Mouse (Mus musculus) frontal cortex, adult (tissue): Measurements from ENCODE around the gene Dock6.
"Not testable (repeated sequence)": the region's sequence is repeated elsewhere in the genome, so short reads cannot be mapped to it uniquely, and the experiment has no call there.

Experiments
- ATAC-seq: cut with Nextera tagmentation; 2 replicates; pipeline ENCODE4 v1.9.2; 2017; ENCODE audit warnings: mild to moderate bottlenecking, moderate library complexity, mixed read lengths; ENCODE audit not compliant: low TSS enrichment

The Dock6 gene

GRCm38 (mm10) chr9:21781657-21782468 lies 70.6 kb downstream of the Dock6 start:
- ATAC-seq = no peak

DNA sequence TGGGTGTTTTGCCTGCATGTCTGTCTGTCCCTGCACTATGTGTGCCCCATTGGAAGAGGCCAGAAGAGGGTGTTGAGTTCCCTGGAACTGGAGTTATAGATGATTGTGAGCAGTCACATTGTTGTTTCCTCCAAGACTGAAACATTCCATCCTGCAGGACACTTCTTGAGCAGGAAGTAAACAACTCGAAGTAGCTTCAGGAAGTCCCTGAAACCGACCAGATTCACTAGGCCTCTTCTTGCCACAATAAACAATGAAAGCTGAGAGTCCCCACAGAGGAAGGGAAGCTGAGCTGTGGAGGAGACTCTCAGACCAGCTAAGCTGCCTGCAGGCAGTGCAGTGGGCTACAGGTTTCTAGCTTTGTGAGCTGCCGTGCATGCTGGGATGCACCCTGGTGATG lies 74.7 kb downstream of the Dock6 start:
- no peak for ATAC-seq

GRCm38 (mm10) chr9:21774353-21774752 lies 78.1 kb downstream of the Dock6 start:
- no peak for ATAC-seq

DNA sequence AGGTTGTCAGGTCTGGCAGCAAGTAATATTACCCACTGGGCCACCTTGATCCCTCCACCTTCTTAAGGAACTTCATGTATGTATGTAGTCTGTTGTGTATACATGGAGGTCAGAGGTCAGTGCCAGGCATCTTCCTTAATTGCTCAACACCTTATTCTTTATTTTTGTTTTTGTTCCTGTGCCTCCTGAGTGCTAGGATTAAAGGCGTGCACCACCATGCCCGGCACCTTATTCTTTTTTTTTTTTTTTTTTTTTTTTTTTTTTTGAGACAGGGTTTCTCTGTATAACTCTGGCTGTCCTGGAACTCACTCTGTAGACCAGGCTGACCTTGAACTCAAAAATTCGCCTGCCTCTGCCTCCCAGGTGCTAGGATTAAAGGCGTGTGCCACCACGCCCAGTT lies 79.0 kb downstream of the Dock6 start:
- not testable (repeated sequence) for ATAC-seq

GRCm38 (mm10) chr9:21769558-21770183 lies 82.8 kb downstream of the Dock6 start:
- no peak for ATAC-seq

DNA sequence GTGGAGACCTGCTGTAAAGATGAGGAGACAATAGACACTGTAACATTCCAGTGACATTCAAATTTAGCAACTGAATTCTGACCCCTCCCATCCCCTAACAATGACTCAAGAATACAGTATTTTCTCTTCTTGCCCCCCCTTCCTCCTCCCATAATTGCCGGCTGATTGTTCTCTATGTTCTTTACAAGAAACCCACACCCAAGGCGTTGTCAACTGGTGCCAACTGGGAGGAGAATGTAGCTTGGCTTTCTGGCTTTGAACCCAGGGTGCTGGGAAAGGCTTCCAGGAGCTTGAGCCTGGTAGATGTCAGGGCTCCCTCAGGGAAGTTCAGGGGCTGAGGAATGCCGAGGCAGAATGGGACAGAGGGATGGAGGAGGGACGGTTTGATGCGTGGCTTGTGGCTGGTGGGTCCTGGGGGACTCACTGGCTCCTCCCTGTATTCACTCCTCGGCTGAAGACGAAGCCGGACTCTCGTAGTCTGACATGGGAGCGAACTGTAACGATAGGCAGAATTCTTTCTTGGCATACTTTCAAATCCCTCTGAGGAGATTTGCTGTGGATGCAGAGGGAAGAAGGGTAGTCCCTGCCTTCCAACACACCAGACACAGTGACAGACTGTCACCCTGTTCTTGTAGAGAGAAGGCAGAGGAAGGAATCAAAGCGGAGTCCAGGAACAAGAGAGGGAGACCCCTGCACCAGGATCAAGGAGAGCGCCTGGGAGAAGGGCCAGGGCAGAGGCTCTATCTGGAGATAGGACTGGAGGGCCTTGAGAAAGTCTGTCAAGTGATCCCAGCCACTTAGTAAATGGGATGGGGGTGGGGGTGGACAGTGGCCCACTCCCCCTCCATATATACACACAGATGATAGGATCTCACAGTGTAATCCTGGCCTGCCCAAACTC lies 83.7 kb downstream of the Dock6 start:
- no peak for ATAC-seq

DNA sequence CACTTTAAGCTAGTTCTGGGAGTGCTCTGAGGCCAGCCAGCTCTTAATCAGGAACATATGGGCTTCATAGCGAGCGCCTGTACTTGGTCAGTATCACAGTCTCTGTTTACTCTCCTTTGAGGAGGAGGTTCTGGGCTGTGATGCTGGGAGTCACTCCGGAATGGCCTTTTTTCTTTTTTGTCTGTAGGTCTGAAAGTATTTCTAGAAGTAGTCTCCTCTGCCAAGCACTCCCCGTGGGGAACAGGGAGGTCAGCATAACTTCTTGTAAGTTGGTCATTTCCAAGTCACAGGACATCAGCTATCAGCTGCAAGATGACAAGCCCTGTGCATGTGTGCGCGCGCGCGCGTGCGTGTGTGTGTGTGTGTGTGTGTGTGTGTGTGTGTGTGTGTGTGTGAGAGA lies 84.5 kb downstream of the Dock6 start:
- ATAC-seq = no peak

DNA sequence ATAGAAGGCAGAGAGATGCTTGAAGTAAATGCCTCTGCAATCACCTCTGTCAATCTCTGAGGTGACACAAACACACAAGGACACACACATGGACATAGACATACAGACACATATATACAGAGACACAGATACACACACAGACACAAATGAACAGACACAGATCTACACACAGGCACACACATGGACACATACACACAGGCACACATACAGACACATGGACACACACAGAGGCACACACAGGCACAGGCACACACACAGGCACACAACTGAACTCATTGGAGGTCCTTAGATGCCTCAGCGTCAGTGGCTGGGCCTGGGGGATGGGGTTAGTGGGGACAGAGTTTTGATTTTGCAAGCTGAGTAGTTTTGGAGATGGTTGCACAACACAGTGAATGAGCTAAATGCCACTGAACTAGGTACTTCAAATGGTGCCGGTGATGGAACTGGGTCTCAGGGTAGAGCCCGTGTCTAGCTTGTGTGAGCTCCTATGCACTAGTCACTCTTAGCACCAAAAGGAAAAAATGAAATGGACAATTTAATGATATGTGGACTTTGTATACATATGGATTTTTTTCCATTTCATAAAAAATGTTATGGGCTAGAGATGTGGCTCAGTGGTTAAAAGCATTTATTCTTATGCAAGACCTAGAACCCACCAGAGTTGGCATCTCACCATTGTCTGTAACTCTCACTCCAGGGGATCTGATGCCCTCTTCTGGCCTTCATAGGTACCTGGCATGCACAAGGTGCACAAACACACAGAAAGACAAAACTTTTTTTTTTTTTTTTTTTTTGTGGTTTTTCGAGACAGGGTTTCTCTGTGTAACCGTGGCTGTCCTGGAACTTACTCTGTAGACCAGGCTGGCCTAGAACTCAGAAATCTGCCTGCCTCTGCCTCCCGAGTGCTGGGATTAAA lies 88.1 kb downstream of the Dock6 start:
- no peak for ATAC-seq

GRCm38 (mm10) chr9:21762135-21762534 lies 90.3 kb downstream of the Dock6 start:
- no peak for ATAC-seq

DNA sequence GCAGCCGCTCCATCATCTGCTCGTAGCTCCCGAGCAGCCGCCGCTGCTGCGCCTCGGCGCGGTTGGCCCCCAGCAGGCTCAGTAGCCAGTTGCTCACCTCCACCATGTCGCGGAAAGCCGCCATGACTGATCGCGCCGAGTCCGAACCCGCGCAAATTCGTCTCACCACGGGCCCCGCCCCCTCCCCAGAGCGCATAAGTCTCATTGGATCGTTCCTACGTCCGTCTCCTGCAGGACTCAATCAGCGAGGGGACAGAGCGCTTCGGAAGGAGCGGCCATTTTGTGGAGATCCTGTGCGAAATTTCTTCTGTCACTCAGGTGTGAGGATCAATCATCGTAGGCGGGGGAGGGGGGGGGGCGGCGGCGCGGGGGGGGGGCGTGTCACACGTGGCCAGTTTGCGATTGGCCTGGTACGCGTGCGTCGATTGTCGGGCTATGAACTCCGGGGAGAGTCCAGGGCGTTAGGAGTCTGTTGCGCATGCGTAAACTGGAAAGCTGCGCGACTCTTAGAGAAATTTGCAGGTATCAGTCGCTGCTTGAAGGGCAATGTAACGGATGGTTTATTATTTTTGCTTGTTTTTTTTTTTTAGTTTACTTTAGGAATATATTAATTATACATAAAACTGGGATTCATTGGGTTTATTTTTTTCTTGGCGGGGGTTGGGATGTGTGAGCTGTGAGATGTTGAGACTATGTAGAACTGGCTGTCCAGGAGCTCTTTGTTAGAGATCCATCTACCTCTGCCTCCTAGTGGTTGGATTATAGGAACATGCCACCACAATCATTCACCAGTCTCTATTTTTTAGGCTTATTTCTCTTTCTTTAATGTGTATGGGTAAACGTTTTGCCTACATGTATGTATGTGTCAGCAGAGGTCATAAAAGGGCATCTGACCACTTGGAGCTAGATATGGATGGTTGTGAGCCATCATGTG lies 92.0 kb downstream of the Dock6 start, which contains the start of gene Spc24:
TSS of gene Spc24 (minus strand) at position 149 of the 934 bp plus-strand sequence.
- peak; percentile 96 for ATAC-seq

GRCm38 (mm10) chr9:21759718-21760117 lies 92.7 kb downstream of the Dock6 start:
- no peak for ATAC-seq

DNA sequence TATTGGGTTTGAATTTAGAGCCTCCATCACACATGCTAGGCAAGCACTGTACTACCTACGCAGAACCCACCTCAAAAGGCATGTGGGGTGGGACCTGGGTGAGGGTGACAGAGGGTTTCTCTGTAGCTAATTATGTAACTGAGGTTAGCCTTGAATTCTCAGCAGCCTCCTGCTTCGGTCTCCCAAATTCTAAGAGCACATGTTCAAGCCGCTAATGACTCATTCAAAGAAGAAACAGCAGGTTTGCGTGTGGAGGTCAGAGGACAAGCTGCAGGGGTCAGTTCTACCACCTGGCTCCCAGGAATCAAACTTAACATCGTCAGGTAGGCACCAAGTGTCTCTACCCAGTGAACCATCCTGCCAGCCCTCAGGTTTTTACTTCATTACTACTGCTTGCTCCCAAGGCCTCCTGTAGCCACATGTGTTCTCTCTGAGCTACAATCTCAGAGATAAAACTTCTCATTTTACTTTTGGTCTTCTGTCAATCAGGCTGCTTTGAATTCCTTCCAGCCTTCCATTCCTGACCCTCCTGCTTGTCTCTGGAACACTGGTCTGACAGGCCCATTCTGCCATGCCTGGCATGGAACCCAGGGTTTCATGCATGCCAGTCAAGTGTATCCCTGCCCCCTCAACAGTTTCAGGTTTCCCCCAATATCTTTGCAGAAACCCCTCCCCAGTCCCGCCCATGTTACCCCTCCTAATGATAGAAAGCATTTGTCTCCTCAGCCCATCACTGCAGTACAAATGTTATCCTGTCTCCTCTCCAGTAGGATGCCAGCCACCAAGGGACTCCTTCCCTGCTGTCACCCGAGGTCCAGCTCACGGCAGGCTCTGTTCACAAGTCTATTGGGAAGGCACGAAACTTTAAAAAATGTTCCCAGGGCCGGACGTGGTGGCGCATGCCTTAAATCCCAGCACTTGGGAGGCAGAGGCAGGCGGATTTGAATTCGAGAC lies 93.6 kb downstream of the Dock6 start:
- ATAC-seq = no peak

DNA sequence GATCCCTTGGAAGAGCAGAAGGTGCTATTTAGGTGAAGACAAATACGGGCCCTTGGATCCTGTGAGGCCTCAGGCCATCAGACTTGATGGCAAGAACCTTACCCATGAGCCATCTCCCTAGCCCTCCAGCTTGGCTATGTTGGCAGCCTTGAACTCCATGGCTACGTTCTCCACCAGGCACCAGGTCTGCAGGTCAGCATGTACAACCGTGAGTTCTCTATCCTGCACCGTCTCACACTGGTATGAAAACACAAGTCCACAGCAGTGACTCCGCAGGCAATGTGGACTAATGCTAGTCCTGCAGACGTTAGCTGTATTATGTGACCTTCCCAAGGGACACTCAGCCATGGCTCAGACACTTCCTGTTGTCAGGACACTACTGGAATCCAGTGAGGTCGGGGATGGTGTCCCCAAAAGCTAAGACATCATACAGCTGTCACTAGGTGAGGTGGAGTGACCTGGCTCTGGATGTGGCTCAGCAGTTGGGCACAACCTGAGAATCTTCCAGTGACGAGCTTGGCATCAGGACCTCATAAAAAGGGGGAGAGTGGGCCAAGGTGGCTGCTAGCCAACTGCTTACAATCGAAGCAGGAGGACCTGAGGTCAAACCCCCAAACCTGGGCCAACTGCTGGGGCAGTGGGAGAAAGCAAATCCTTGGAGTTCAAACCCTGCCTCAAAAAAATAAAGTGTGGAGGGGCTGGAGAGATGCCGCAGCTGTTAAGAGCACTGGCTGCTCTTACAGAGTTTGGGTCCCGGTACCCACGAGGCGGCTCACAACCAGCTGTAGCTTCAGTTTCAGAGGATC lies 97.7 kb downstream of the Dock6 start:
- no peak for ATAC-seq

GRCm38 (mm10) chr9:21754003-21754402 lies 98.4 kb downstream of the Dock6 start:
- ATAC-seq = no peak

- peak; percentile 67 for ATAC-seq
Measured at GRCm38 (mm10) chr9:21752252-21752792, 100.1 kb downstream of the Dock6 start.

DNA sequence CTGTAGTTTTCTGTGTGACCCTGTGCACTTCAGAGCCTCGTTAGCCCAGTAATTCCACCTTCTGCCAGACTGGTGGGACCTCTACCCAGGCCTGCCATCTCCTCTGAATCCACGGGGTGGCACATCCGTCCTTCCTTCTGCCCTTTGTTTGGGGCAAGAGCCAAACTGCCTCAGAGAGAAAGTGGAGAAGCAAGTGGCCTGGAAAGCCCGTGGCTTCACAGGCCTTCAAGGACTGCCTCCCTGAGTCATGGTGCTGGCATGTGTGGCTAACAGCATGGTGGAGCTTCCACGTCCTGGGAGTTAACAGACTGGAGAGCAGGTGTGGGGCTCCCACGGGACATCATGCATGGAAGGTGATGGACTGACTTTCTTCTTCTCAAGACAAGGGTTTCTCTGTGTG lies 101.1 kb downstream of the Dock6 start:
- ATAC-seq = no peak

- no peak for ATAC-seq
Measured at GRCm38 (mm10) chr9:21750370-21750769, 102.1 kb downstream of the Dock6 start.
